Mouse (Mus musculus) left cerebral cortex, adult 9 months (tissue): ENCODE results near the gene Ovol2.

ENCODE experiments used
- DNase-seq, 2 experiments: peaks; one replicate each; pipeline ENCODE4 v3.0.0; 2022; ENCODE audit warnings: low spot score in 2 of 2

Gene Ovol2

GRCm38 (mm10) chr2:144267004-144267730, 64.8 kb downstream of the Ovol2 start:
- no peak for DNase-seq

DNA sequence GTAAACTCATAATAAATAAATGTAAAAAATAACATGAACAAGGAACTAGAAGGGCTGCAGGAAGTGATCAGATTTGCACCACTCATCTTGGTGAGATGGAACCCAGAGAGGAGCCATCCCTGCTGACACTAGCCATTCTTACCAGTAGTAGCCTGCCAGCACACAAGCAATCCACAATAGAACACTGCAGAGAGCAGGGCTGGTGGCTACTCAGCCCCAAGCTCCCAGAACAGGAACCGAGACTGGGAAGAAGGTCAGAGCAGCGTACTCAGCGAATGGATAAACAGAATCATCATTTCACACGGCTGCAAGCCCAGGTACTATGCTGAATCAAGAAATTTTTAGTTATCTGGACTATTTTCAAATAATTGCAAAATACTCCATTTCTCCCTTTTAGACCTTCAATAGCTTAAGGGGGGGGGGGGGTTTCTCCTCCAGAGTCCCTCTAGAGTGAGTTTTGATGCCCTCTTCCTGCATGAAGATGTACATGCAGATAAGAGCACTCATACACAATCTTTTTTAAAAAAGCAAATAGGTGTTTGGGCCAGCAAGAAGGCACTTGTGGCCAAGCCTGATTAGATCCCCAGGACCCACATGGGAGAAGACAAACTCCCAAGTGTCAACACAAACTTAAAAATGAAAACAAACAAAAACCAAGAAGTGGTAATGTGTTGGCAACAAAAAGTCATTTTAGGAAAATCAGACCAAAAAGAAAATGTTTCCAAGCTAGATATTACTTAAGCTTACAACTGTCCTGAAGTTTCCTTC, 65.8 kb downstream of the Ovol2 start:
- peak in 1 of 2 experiments; percentile 17 for DNase-seq

DNA sequence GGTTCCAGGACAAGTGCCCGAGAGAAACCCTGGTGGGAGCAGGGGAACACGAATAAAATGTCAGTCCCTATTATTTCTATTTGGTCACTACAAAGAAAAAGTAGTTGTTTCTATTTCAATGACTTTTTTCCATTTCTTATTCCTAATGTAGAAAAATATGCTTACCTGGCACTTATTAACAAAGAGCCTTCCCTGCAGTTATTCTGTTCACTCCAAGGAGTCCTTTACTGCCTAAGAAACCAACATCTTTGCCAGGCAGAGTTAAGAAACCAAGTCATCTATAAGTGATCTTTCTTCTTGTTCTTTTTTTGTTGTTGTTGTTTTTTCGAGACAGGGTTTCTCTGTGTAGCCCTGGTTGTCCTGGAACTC, 66.8 kb downstream of the Ovol2 start:
- no peak for DNase-seq

DNA sequence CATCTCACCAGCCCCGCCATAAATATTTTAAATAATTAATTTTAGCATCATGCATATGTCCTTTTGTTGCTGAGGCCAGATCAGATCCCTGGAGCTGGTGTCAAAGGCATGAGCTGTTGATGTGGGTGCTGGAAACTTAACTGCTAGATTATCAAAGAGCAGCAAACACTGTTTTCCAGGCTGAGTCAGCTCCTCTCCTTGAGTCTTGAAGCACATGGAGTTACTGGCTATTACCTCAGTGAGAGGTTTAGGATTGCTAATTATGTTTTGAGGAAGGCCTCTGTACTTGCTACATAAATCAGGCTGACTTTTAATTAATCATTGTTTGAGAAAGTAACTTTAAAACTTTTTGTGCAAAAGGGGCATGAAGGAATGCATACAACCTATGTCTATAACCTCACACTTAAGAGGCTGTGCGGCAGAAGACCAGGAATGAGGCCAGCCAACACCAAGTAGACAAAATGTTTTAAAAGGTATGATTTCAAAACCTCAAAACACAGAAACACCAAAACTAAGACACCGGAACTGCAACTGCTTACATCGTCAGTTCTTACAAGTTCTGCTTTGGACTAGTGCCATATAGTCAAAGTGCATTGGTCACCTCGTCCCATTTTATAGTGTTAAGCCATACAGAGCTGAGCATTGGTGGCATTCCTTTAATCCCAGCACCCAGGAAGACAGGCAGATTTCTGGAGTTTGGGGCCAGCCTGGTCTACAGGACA, 67.4 kb downstream of the Ovol2 start:
- DNase-seq = no peak

- DNase-seq = no peak
Measured at GRCm38 (mm10) chr2:144262837-144263236, 69.1 kb downstream of the Ovol2 start.
